Mouse (Mus musculus): ENCODE data around the gene Skap2.

DNA sequence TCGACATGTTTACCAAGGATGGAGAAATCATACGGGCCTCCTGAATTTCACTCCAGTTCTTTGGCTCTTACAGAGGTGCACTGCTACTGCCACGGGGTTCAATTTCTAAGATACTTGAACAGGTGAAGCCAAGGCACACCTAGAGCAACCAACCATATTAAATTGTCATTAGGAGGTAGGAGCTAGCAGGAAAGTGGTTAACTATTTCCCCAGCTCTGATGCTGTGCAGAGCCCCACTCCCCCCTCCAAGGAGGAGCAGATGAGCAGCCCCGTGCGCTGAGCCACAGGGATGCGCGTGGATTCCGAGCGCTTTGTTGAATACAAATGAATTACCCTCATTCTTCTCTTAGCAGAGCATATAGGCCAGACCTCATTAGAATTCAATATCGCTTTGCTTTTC is 162.8 kb downstream of the Skap2 start:
- TF ChIP-seq CTCF (IDR thresholded peaks at IDR 0.05; ENCODE audit: extremely low read depth, insufficient read depth, low read length): no peak
- TF ChIP-seq POLR2A (IDR thresholded peaks at IDR 0.05; ENCODE audit: extremely low read depth, insufficient read depth, low read length): no peak
